Mouse (Mus musculus) neural tube, postnatal 0 days (tissue): ENCODE data around the gene Tmem128. TPM values are rescaled to one million over a fixed set of nuclear protein-coding genes. Genes with fewer than 3 reads are reported as not detected.

Experiments used
- polyA plus RNA-seq: library from polyadenylated mRNA; unstranded; fragments of >200 nt; fragmentation: Nextera tagmentation; extraction: Ambion mirVana; gene quantifications from 2 replicates; pipeline ENCODE4 v1.2.1, GENCODE M21; 2015

Gene Tmem128
- 113 and 121 TPM in 2 replicates for polyA plus RNA-seq

GRCm38 (mm10) chr5:38260107-38260682 is at the start of gene Tmem128:
Tmem128 (plus strand) TSS chr5:38260185.

GRCm38 (mm10) chr5:38220328-38220912 is 39.6 kb upstream of the Tmem128 start, which contains the start of the genes Zbtb49 and Lyar:
Zbtb49 (minus strand) TSS chr5:38220457.
Lyar (plus strand) TSS chr5:38220470.

DNA sequence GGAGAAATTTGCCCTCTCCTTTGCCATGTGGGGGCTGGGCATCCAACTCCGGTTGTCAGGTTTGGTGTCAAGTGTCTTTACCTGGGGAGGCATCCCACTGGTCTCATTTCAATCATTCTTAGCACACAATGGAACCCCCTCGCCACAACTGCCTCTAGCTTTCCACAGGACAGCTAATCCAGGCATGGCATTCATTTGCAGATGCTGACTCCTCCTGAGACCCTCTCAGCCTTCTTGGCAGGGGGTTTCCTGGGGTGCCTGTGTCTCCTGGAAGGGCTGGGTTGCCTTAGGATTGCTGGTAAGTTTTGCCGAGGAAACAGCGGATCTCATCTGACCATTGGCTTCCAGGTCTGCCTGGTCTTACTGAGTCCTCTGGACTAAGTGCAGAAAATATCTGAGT is 15.8 kb downstream of the Tmem128 start, which contains the start of gene Otop1:
Gene Otop1, plus strand, starts transcription at position 202 of the 400 bp plus-strand sequence.

Other genes with a start within 250 kb of the Tmem128 start
- gene Stx18, start 221.4 kb upstream of the Tmem128 start, polyA plus RNA-seq = 31.7 and 34.9 TPM in 2 replicates
- 1,354 and 1,565 TPM in 2 replicates for gene Nsg1, start 100.3 kb upstream of the Tmem128 start, polyA plus RNA-seq
- 11.6 and 12.1 TPM in 2 replicates for gene Zbtb49, start 39.7 kb upstream of the Tmem128 start, polyA plus RNA-seq
- gene Lyar, start 39.7 kb upstream of the Tmem128 start, polyA plus RNA-seq = 40.4 and 45.2 TPM in 2 replicates
- gene Otop1, start 15.8 kb downstream of the Tmem128 start, polyA plus RNA-seq = 0.12 TPM in 1 of 2 replicates, not detected in the other
- 2.4 TPM in 2 replicates for gene Drd5, start 59.2 kb downstream of the Tmem128 start, polyA plus RNA-seq
- 0.41 and 0.82 TPM in 2 replicates for gene Slc2a9, start 243.0 kb downstream of the Tmem128 start, polyA plus RNA-seq